Mouse (Mus musculus) MEL (cell line): ENCODE results near the gene Iah1. TPM values are rescaled to one million over a fixed set of nuclear protein-coding genes. Genes with fewer than 3 reads are reported as not detected.

ENCODE experiments used
- DNase-seq: peaks from one replicate; pipeline ENCODE4 v3.0.0; 2011; ENCODE audit warnings: low read depth, low spot score
- H3K27ac ChIP-seq: 2 replicates; pipeline ENCODE4 v1.5.1; 2012; ENCODE audit warnings: low read depth, mild to moderate bottlenecking, control low read depth, low read length, moderate library complexity; ENCODE audit not compliant: control insufficient read depth
- H3K27me3 ChIP-seq, 2 experiments: fragments of 150-350 bp in 1 of 2; sonication (generic) in 1 of 2; 2 replicates each; pipeline ENCODE4 v1.6.1; 2012; ENCODE audit warnings: low read length in 2 of 2, mild to moderate bottlenecking in 2 of 2, improper control_type of control experiment in 1 of 2, moderate library complexity in 1 of 2; ENCODE audit not compliant: insufficient read depth in 2 of 2, control insufficient read depth in 1 of 2
- H3K36me3 ChIP-seq, 2 experiments: 2 replicates each; pipeline ENCODE4 v1.6.1; 2012 to 2014; ENCODE audit warnings: low read length in 2 of 2, improper control_type of control experiment in 1 of 2, inconsistent platforms in 1 of 2, mild to moderate bottlenecking in 1 of 2; ENCODE audit not compliant: insufficient read depth in 2 of 2, control insufficient read depth in 1 of 2
- H3K4me1 ChIP-seq, 2 experiments: fragments of 150-350 bp in 1 of 2; sonication (generic) in 1 of 2; 2 replicates each; pipeline ENCODE4 v1.6.1; 2012; ENCODE audit warnings: low read length in 2 of 2, improper control_type of control experiment in 1 of 2, mild to moderate bottlenecking in 1 of 2; ENCODE audit not compliant: insufficient read depth in 2 of 2, control insufficient read depth in 1 of 2
- H3K4me3 ChIP-seq, 2 experiments: fragments of 150-350 bp in 1 of 2; sonication (generic) in 1 of 2; 2 replicates each; pipeline ENCODE4 v1.5.1; 2012; ENCODE audit warnings: low read depth in 2 of 2, low read length in 2 of 2, mild to moderate bottlenecking in 2 of 2, moderate library complexity in 2 of 2, control low read depth in 1 of 2, improper control_type of control experiment in 1 of 2; ENCODE audit not compliant: control insufficient read depth in 1 of 2, insufficient read depth in 1 of 2
- H3K79me2 ChIP-seq: 2 replicates; pipeline ENCODE4 v1.6.1; 2012; ENCODE audit warnings: mild to moderate bottlenecking, low read length, moderate library complexity; ENCODE audit not compliant: control insufficient read depth, poor library complexity, insufficient read depth
- H3K9ac ChIP-seq: 2 replicates; pipeline ENCODE4 v1.6.1; 2012; ENCODE audit warnings: low read depth, mild to moderate bottlenecking, control low read depth, low read length, moderate library complexity; ENCODE audit not compliant: control insufficient read depth, poor library complexity, severe bottlenecking
- H3K9me3 ChIP-seq: fragments of 150-350 bp; sonication (generic); replicated peaks from 2 replicates; pipeline ENCODE4 v1.6.1; 2012; ENCODE audit warnings: mild to moderate bottlenecking, low read length, improper control_type of control experiment, moderate library complexity; ENCODE audit not compliant: insufficient read depth
- ELF1 ChIP-seq: IDR thresholded peaks from 2 replicates; pipeline ENCODE4 v1.6.1; 2014; ENCODE audit warnings: low read depth, mild to moderate bottlenecking, inconsistent platforms, low read length, improper control_type of control experiment, moderate library complexity
- EP300 ChIP-seq, 2 experiments: IDR thresholded peaks; 2 replicates each; pipeline ENCODE4 v1.6.1; 2011; ENCODE audit warnings: improper control_type of control experiment in 2 of 2, low read length in 2 of 2, low read depth in 1 of 2, mild to moderate bottlenecking in 1 of 2
- ETS1 ChIP-seq: IDR thresholded peaks from 2 replicates; pipeline ENCODE4 v1.6.1; 2012; ENCODE audit warnings: low read depth, mild to moderate bottlenecking, inconsistent platforms, low read length, improper control_type of control experiment, moderate library complexity
- GABPA ChIP-seq: IDR thresholded peaks from 2 replicates; pipeline ENCODE4 v1.6.1; 2012; ENCODE audit warnings: low read depth, mild to moderate bottlenecking, inconsistent platforms, low read length, improper control_type of control experiment, moderate library complexity
- JUND ChIP-seq: IDR thresholded peaks from 2 replicates; pipeline ENCODE4 v1.6.1; 2011; ENCODE audit warnings: low read depth, mild to moderate bottlenecking, improper control_type of control experiment, low read length
- KAT2A ChIP-seq: conservative IDR thresholded peaks from 2 replicates; pipeline ENCODE4 v1.6.1; 2012; ENCODE audit warnings: low read depth, low read length, improper control_type of control experiment, inconsistent platforms
- MXI1 ChIP-seq: IDR thresholded peaks from 2 replicates; pipeline ENCODE4 v1.6.1; 2011; ENCODE audit warnings: mild to moderate bottlenecking, low read depth, low read length, improper control_type of control experiment
- MYB ChIP-seq: IDR thresholded peaks from 2 replicates; pipeline ENCODE4 v1.6.1; 2011; ENCODE audit warnings: mild to moderate bottlenecking, low read depth, low read length, improper control_type of control experiment
- MYC ChIP-seq: IDR thresholded peaks from 2 replicates; pipeline ENCODE4 v1.6.1; 2011; ENCODE audit warnings: low read depth, mild to moderate bottlenecking, low read length, improper control_type of control experiment, moderate library complexity
- NELFE ChIP-seq: IDR thresholded peaks from 2 replicates; pipeline ENCODE4 v1.6.1; 2011; ENCODE audit warnings: low read depth, low read length, improper control_type of control experiment
- NRF1 ChIP-seq: IDR thresholded peaks from 2 replicates; pipeline ENCODE4 v1.6.1; 2014; ENCODE audit warnings: low read depth, mild to moderate bottlenecking, inconsistent platforms, low read length, improper control_type of control experiment, moderate library complexity; ENCODE audit not compliant: poor library complexity, insufficient read depth, severe bottlenecking
- POLR2A ChIP-seq, 2 experiments: IDR thresholded peaks; 2 replicates each; pipeline ENCODE4 v1.6.1; 2011 to 2012; ENCODE audit warnings: low read length in 2 of 2, mild to moderate bottlenecking in 2 of 2, control low read depth in 1 of 2, improper control_type of control experiment in 1 of 2, low read depth in 1 of 2, moderate library complexity in 1 of 2; ENCODE audit not compliant: control insufficient read depth in 1 of 2, insufficient read depth in 1 of 2, poor library complexity in 1 of 2
- RAD21 ChIP-seq: IDR thresholded peaks from 2 replicates; pipeline ENCODE4 v1.6.1; 2011; ENCODE audit warnings: mild to moderate bottlenecking, low read depth, low read length, improper control_type of control experiment
- RCOR1 ChIP-seq: IDR thresholded peaks from 2 replicates; pipeline ENCODE4 v1.6.1; 2012; ENCODE audit warnings: low read depth, mild to moderate bottlenecking, inconsistent platforms, low read length, improper control_type of control experiment
- SIN3A ChIP-seq: IDR thresholded peaks from 2 replicates; pipeline ENCODE4 v1.6.1; 2012; ENCODE audit warnings: low read length, improper control_type of control experiment, inconsistent platforms
- TCF12 ChIP-seq: IDR thresholded peaks from 2 replicates; pipeline ENCODE4 v1.6.1; 2014; ENCODE audit warnings: low read depth, mild to moderate bottlenecking, inconsistent platforms, low read length, improper control_type of control experiment, moderate library complexity
- UBTF ChIP-seq: IDR thresholded peaks from 2 replicates; pipeline ENCODE4 v1.6.1; 2012; ENCODE audit warnings: low read depth, mild to moderate bottlenecking, inconsistent platforms, low read length, improper control_type of control experiment, moderate library complexity, borderline replicate concordance; ENCODE audit not compliant: insufficient read depth
- USF2 ChIP-seq, 2 experiments: IDR thresholded peaks; 2 replicates each; pipeline ENCODE4 v1.6.1; 2011 to 2012; ENCODE audit warnings: improper control_type of control experiment in 2 of 2, low read length in 2 of 2, borderline replicate concordance in 1 of 2, inconsistent platforms in 1 of 2, low read depth in 1 of 2, mild to moderate bottlenecking in 1 of 2; ENCODE audit not compliant: insufficient read depth in 1 of 2
- ZNF384 ChIP-seq: IDR thresholded peaks from 2 replicates; pipeline ENCODE4 v1.6.1; 2012; ENCODE audit warnings: low read depth, mild to moderate bottlenecking, inconsistent platforms, low read length, improper control_type of control experiment
- polyA plus RNA-seq, 2 experiments: library from polyadenylated mRNA; stranded (reverse) in 1 of 2; unstranded in 1 of 2; fragments of >175 nt in 1 of 2; fragments of >200 nt in 1 of 2; gene quantifications; 2 replicates each; pipeline versions ENCODE4 v1.2.1 to v1.2.4; 2012; ENCODE audit warnings: low replicate concordance in 2 of 2, low read depth in 1 of 2; ENCODE audit not compliant: insufficient read length in 2 of 2, insufficient read depth in 1 of 2, missing spikeins in 1 of 2
- total RNA-seq: library from RNA; depleted of rRNA; stranded (reverse); fragments of 300-350 nt; gene quantifications from 2 replicates; pipeline ENCODE4 v1.2.3, GENCODE M21; 2012

The Iah1 gene
- total and polyA plus RNA-seq, 3 experiments: 14.2 to 15.4 TPM; not detected in 1

- Histone ChIP-seq H3K4me3 (no peak overlapping the region), H3K79me2 (no peaks in the 10 kb centered on the region), H3K36me3 (no peaks in the 10 kb centered on the region), H3K27me3 (no peaks in the 10 kb centered on the region), H3K9me3 (no peaks in the 10 kb centered on the region), H3K9ac (no peak overlapping the region), H3K4me1 (no peaks in the 10 kb centered on the region), H3K27ac (no peak overlapping the region)
- TF ChIP-seq MXI1 (no peak), POLR2A (IDR thresholded peaks at IDR 0.05; ENCODE audit: control insufficient read depth in 1 of 2, insufficient read depth in 1 of 2, low read depth in 1 of 2, low read length in 2 of 2, poor library complexity in 1 of 2) (no peak), SIN3A (no peak), RAD21 (no peak), KAT2A (no peak), ZNF384 (no peak), RCOR1 (no peak), ETS1 (no peak), UBTF (no peak), NELFE (no peak)
- DNase-seq: no peak
Observed at GRCm38 (mm10) chr12:21335869-21336268, 19.7 kb downstream of the Iah1 start.

- Histone ChIP-seq H3K27ac (no peak overlapping the region), H3K27me3 (no peaks in the 10 kb centered on the region), H3K9me3 (no peaks in the 10 kb centered on the region), H3K36me3 (no peaks in the 10 kb centered on the region), H3K4me3 (no peak overlapping the region), H3K4me1 (no peaks in the 10 kb centered on the region), H3K9ac (no peak overlapping the region), H3K79me2 (no peaks in the 10 kb centered on the region)
- no peak for DNase-seq
- TF ChIP-seq TCF12: no peak
- TF ChIP-seq JUND: no peak
- TF ChIP-seq MYB: no peak
- no peak for TF ChIP-seq RCOR1
- no peak for TF ChIP-seq GABPA
- TF ChIP-seq SIN3A: no peak
- no peak for TF ChIP-seq NRF1
- TF ChIP-seq EP300 (IDR thresholded peaks at IDR 0.05; ENCODE audit: low read depth in 1 of 2, low read length in 2 of 2): no peak
Observed at GRCm38 (mm10) chr12:21337171-21337570, 21.0 kb downstream of the Iah1 start.

GRCm38 (mm10) chr12:21340674-21341073, 24.5 kb downstream of the Iah1 start:
- H3K9me3 ChIP-seq: no peaks in the 10 kb centered on the region
- TF ChIP-seq ELF1 (no peak), UBTF (no peak), MYC (no peak), USF2 (IDR thresholded peaks at IDR 0.05; ENCODE audit: borderline replicate concordance in 1 of 2, insufficient read depth in 1 of 2, low read depth in 1 of 2, low read length in 2 of 2) (no peak)
- H3K9ac ChIP-seq: no peak overlapping the region
- H3K79me2 ChIP-seq: no peaks in the 10 kb centered on the region
- no peak for DNase-seq
- no peaks in the 10 kb centered on the region; a peak in 1 of 4 replicates for H3K36me3 ChIP-seq
- no peak overlapping the region for H3K27ac ChIP-seq
- no peaks in the 10 kb centered on the region for H3K27me3 ChIP-seq
- H3K4me1 ChIP-seq: no peaks in the 10 kb centered on the region
- no peak overlapping the region for H3K4me3 ChIP-seq
